Mouse (Mus musculus) MEL (cell line): ENCODE measurements around the gene Frmd6. TPM values are rescaled to one million over a fixed set of nuclear protein-coding genes. Genes with fewer than 3 reads are reported as not detected.

Experiments used
- DNase-seq: peaks from one replicate; pipeline ENCODE4 v3.0.0; 2011; ENCODE audit warnings: low read depth, low spot score
- H3K27ac ChIP-seq: 2 replicates; pipeline ENCODE4 v1.5.1; 2012; ENCODE audit warnings: low read depth, mild to moderate bottlenecking, control low read depth, low read length, moderate library complexity; ENCODE audit not compliant: control insufficient read depth
- H3K27me3 ChIP-seq, 2 experiments: fragments of 150-350 bp in 1 of 2; sonication (generic) in 1 of 2; 2 replicates each; pipeline ENCODE4 v1.6.1; 2012; ENCODE audit warnings: low read length in 2 of 2, mild to moderate bottlenecking in 2 of 2, improper control_type of control experiment in 1 of 2, moderate library complexity in 1 of 2; ENCODE audit not compliant: insufficient read depth in 2 of 2, control insufficient read depth in 1 of 2
- H3K36me3 ChIP-seq, 2 experiments: 2 replicates each; pipeline ENCODE4 v1.6.1; 2012 to 2014; ENCODE audit warnings: low read length in 2 of 2, improper control_type of control experiment in 1 of 2, inconsistent platforms in 1 of 2, mild to moderate bottlenecking in 1 of 2; ENCODE audit not compliant: insufficient read depth in 2 of 2, control insufficient read depth in 1 of 2
- H3K4me1 ChIP-seq, 2 experiments: fragments of 150-350 bp in 1 of 2; sonication (generic) in 1 of 2; 2 replicates each; pipeline ENCODE4 v1.6.1; 2012; ENCODE audit warnings: low read length in 2 of 2, improper control_type of control experiment in 1 of 2, mild to moderate bottlenecking in 1 of 2; ENCODE audit not compliant: insufficient read depth in 2 of 2, control insufficient read depth in 1 of 2
- H3K4me3 ChIP-seq, 2 experiments: fragments of 150-350 bp in 1 of 2; sonication (generic) in 1 of 2; 2 replicates each; pipeline ENCODE4 v1.5.1; 2012; ENCODE audit warnings: low read depth in 2 of 2, low read length in 2 of 2, mild to moderate bottlenecking in 2 of 2, moderate library complexity in 2 of 2, control low read depth in 1 of 2, improper control_type of control experiment in 1 of 2; ENCODE audit not compliant: control insufficient read depth in 1 of 2, insufficient read depth in 1 of 2
- H3K79me2 ChIP-seq: 2 replicates; pipeline ENCODE4 v1.6.1; 2012; ENCODE audit warnings: mild to moderate bottlenecking, low read length, moderate library complexity; ENCODE audit not compliant: control insufficient read depth, poor library complexity, insufficient read depth
- H3K9ac ChIP-seq: 2 replicates; pipeline ENCODE4 v1.6.1; 2012; ENCODE audit warnings: low read depth, mild to moderate bottlenecking, control low read depth, low read length, moderate library complexity; ENCODE audit not compliant: control insufficient read depth, poor library complexity, severe bottlenecking
- H3K9me3 ChIP-seq: fragments of 150-350 bp; sonication (generic); replicated peaks from 2 replicates; pipeline ENCODE4 v1.6.1; 2012; ENCODE audit warnings: mild to moderate bottlenecking, low read length, improper control_type of control experiment, moderate library complexity; ENCODE audit not compliant: insufficient read depth
- CHD2 ChIP-seq: IDR thresholded peaks from 2 replicates; pipeline ENCODE4 v1.6.1; 2011; ENCODE audit warnings: low read length, improper control_type of control experiment
- GABPA ChIP-seq: IDR thresholded peaks from 2 replicates; pipeline ENCODE4 v1.6.1; 2012; ENCODE audit warnings: low read depth, mild to moderate bottlenecking, inconsistent platforms, low read length, improper control_type of control experiment, moderate library complexity
- JUND ChIP-seq: IDR thresholded peaks from 2 replicates; pipeline ENCODE4 v1.6.1; 2011; ENCODE audit warnings: low read depth, mild to moderate bottlenecking, improper control_type of control experiment, low read length
- KAT2A ChIP-seq: conservative IDR thresholded peaks from 2 replicates; pipeline ENCODE4 v1.6.1; 2012; ENCODE audit warnings: low read depth, low read length, improper control_type of control experiment, inconsistent platforms
- MAFK ChIP-seq: IDR thresholded peaks from 2 replicates; pipeline ENCODE4 v1.6.1; 2011; ENCODE audit warnings: low read depth, mild to moderate bottlenecking, low read length, improper control_type of control experiment, borderline replicate concordance
- MAZ ChIP-seq: IDR thresholded peaks from 2 replicates; pipeline ENCODE4 v1.6.1; 2012; ENCODE audit warnings: low read depth, mild to moderate bottlenecking, inconsistent platforms, low read length, improper control_type of control experiment
- MEF2A ChIP-seq: IDR thresholded peaks from 2 replicates; pipeline ENCODE4 v1.6.1; 2014; ENCODE audit warnings: low read depth, mild to moderate bottlenecking, inconsistent platforms, low read length, improper control_type of control experiment; ENCODE audit not compliant: poor library complexity, insufficient replicate concordance, severe bottlenecking; ENCODE audit errors: extremely low read depth
- MXI1 ChIP-seq: IDR thresholded peaks from 2 replicates; pipeline ENCODE4 v1.6.1; 2011; ENCODE audit warnings: mild to moderate bottlenecking, low read depth, low read length, improper control_type of control experiment
- NELFE ChIP-seq: IDR thresholded peaks from 2 replicates; pipeline ENCODE4 v1.6.1; 2011; ENCODE audit warnings: low read depth, low read length, improper control_type of control experiment
- POLR2AphosphoS2 ChIP-seq: IDR thresholded peaks from 2 replicates; pipeline ENCODE4 v1.6.1; 2011; ENCODE audit warnings: low read length, improper control_type of control experiment
- POLR2AphosphoS5 ChIP-seq: IDR thresholded peaks from 2 replicates; pipeline ENCODE4 v1.6.1; 2012; ENCODE audit warnings: low read depth, borderline replicate concordance, mild to moderate bottlenecking, inconsistent platforms, low read length, moderate library complexity, mixed read lengths
- RAD21 ChIP-seq: IDR thresholded peaks from 2 replicates; pipeline ENCODE4 v1.6.1; 2011; ENCODE audit warnings: mild to moderate bottlenecking, low read depth, low read length, improper control_type of control experiment
- SIN3A ChIP-seq: IDR thresholded peaks from 2 replicates; pipeline ENCODE4 v1.6.1; 2012; ENCODE audit warnings: low read length, improper control_type of control experiment, inconsistent platforms
- TAL1 ChIP-seq: IDR thresholded peaks from 2 replicates; pipeline ENCODE4 v1.6.1; 2012; ENCODE audit warnings: mild to moderate bottlenecking, inconsistent platforms, low read length, moderate library complexity, mixed read lengths
- TBP ChIP-seq: IDR thresholded peaks from 2 replicates; pipeline ENCODE4 v1.8.0; 2011; ENCODE audit warnings: low read depth, low read length, improper control_type of control experiment
- TCF12 ChIP-seq: IDR thresholded peaks from 2 replicates; pipeline ENCODE4 v1.6.1; 2014; ENCODE audit warnings: low read depth, mild to moderate bottlenecking, inconsistent platforms, low read length, improper control_type of control experiment, moderate library complexity
- USF1 ChIP-seq: IDR thresholded peaks from 2 replicates; pipeline ENCODE4 v1.6.1; 2014; ENCODE audit warnings: low read depth, mild to moderate bottlenecking, inconsistent platforms, low read length, improper control_type of control experiment, moderate library complexity
- USF2 ChIP-seq, 2 experiments: IDR thresholded peaks; 2 replicates each; pipeline ENCODE4 v1.6.1; 2011 to 2012; ENCODE audit warnings: improper control_type of control experiment in 2 of 2, low read length in 2 of 2, borderline replicate concordance in 1 of 2, inconsistent platforms in 1 of 2, low read depth in 1 of 2, mild to moderate bottlenecking in 1 of 2; ENCODE audit not compliant: insufficient read depth in 1 of 2
- ZKSCAN1 ChIP-seq: IDR thresholded peaks from 2 replicates; pipeline ENCODE4 v1.6.1; 2012; ENCODE audit warnings: low read depth, mild to moderate bottlenecking, inconsistent platforms, low read length, improper control_type of control experiment, moderate library complexity
- ZMIZ1 ChIP-seq: IDR thresholded peaks from 2 replicates; pipeline ENCODE4 v1.6.1; 2012; ENCODE audit warnings: low read depth, mild to moderate bottlenecking, inconsistent platforms, low read length, improper control_type of control experiment, moderate library complexity
- ZNF384 ChIP-seq: IDR thresholded peaks from 2 replicates; pipeline ENCODE4 v1.6.1; 2012; ENCODE audit warnings: low read depth, mild to moderate bottlenecking, inconsistent platforms, low read length, improper control_type of control experiment
- polyA plus RNA-seq, 2 experiments: library from polyadenylated mRNA; stranded (reverse) in 1 of 2; unstranded in 1 of 2; fragments of >175 nt in 1 of 2; fragments of >200 nt in 1 of 2; gene quantifications; 2 replicates each; pipeline versions ENCODE4 v1.2.1 to v1.2.4; 2012; ENCODE audit warnings: low replicate concordance in 2 of 2, low read depth in 1 of 2; ENCODE audit not compliant: insufficient read length in 2 of 2, insufficient read depth in 1 of 2, missing spikeins in 1 of 2
- total RNA-seq: library from RNA; depleted of rRNA; stranded (reverse); fragments of 300-350 nt; gene quantifications from 2 replicates; pipeline ENCODE4 v1.2.3, GENCODE M21; 2012

Gene Frmd6
- total and polyA plus RNA-seq, 3 experiments = 3.7 to 5.0 TPM; not detected in 1

GRCm38 (mm10) chr12:70867780-70868179 is 42.5 kb downstream of the Frmd6 start:
- Histone ChIP-seq H3K27ac (no peak overlapping the region), H3K4me3 (no peak overlapping the region), H3K9ac (no peak overlapping the region), H3K27me3 (no peaks in the 10 kb centered on the region), H3K36me3 (no peaks in the 10 kb centered on the region), H3K9me3 (no peaks in the 10 kb centered on the region), H3K4me1 (no peaks in the 10 kb centered on the region), H3K79me2 (no peaks in the 10 kb centered on the region)
- DNase-seq = no peak
- TF ChIP-seq MXI1 = no peak
- TF ChIP-seq MEF2A = no peak
- TF ChIP-seq ZNF384 = no peak
- no peak for TF ChIP-seq ZMIZ1
- TF ChIP-seq KAT2A = no peak
- no peak for TF ChIP-seq USF2 (IDR thresholded peaks at IDR 0.05; ENCODE audit: borderline replicate concordance in 1 of 2, insufficient read depth in 1 of 2, low read depth in 1 of 2, low read length in 2 of 2)
- TF ChIP-seq POLR2AphosphoS2 = no peak
- TF ChIP-seq USF1 = no peak
- TF ChIP-seq TBP = no peak
- no peak for TF ChIP-seq TAL1
- no peak for TF ChIP-seq RAD21
- no peak for TF ChIP-seq NELFE
- TF ChIP-seq CHD2 = no peak
- no peak for TF ChIP-seq MAZ
- TF ChIP-seq MAFK = no peak
- TF ChIP-seq JUND = no peak
- TF ChIP-seq POLR2AphosphoS5 = no peak
- no peak for TF ChIP-seq SIN3A
- TF ChIP-seq ZKSCAN1 = no peak

GRCm38 (mm10) chr12:70868190-70868987 is 43.1 kb downstream of the Frmd6 start:
- H3K36me3 ChIP-seq = no peaks in the 10 kb centered on the region
- H3K9me3 ChIP-seq = no peaks in the 10 kb centered on the region
- no peak for DNase-seq

More at GRCm38 (mm10) chr12:70868190-70868987, 43.1 kb downstream of the Frmd6 start:
- no peaks in the 10 kb centered on the region for H3K4me1 ChIP-seq
- no peak for TF ChIP-seq USF1
- TF ChIP-seq GABPA = no peak
- TF ChIP-seq TCF12 = no peak
- TF ChIP-seq SIN3A = no peak
- TF ChIP-seq, all 39 proteins: peak for 0
- Histone ChIP-seq H3K79me2 (no peaks in the 10 kb centered on the region), H3K27ac (no peak overlapping the region), H3K9ac (no peak overlapping the region), H3K27me3 (no peaks in the 10 kb centered on the region), H3K4me3 (no peak overlapping the region)
